Mouse (Mus musculus) neural tube, embryonic 15.5 days (tissue): ENCODE measurements around the gene Smim20. TPM values are rescaled to one million over a fixed set of nuclear protein-coding genes. Genes with fewer than 3 reads are reported as not detected.

Source experiments
- ATAC-seq: fragments of 200-750 bp; cut with Nextera tagmentation; 2 replicates; pipeline ENCODE4 v1.8.0; 2017; ENCODE audit warnings: mild to moderate bottlenecking, moderate TSS enrichment, moderate library complexity; ENCODE audit not compliant: low FRiP score
- H3K27ac ChIP-seq: fragments of 300-500 bp; sonication (generic); replicated peaks from 2 replicates; pipeline ENCODE4 v1.5.1; 2015; ENCODE audit warnings: mild to moderate bottlenecking, inconsistent platforms
- H3K27me3 ChIP-seq: fragments of 300-500 bp; sonication (generic); replicated peaks from 2 replicates; pipeline ENCODE4 v1.6.1; 2015; ENCODE audit warnings: inconsistent platforms
- H3K36me3 ChIP-seq: fragments of 300-500 bp; sonication (generic); 2 replicates; pipeline ENCODE4 v1.6.1; 2015; ENCODE audit warnings: inconsistent platforms
- H3K4me1 ChIP-seq: fragments of 300-500 bp; sonication (generic); 2 replicates; pipeline ENCODE4 v1.6.1; 2015; ENCODE audit warnings: inconsistent platforms
- H3K4me2 ChIP-seq: fragments of 300-500 bp; sonication (generic); 2 replicates; pipeline ENCODE4 v1.6.1; 2015; ENCODE audit warnings: inconsistent platforms, mild to moderate bottlenecking, moderate library complexity
- H3K4me3 ChIP-seq: fragments of 300-500 bp; sonication (generic); replicated peaks from 2 replicates; pipeline ENCODE4 v1.5.1; 2015; ENCODE audit warnings: mild to moderate bottlenecking, inconsistent platforms
- H3K9ac ChIP-seq: fragments of 300-500 bp; sonication (generic); replicated peaks from 2 replicates; pipeline ENCODE4 v1.6.1; 2015; ENCODE audit warnings: mild to moderate bottlenecking, inconsistent platforms
- H3K9me3 ChIP-seq: fragments of 300-500 bp; sonication (generic); replicated peaks from 2 replicates; pipeline ENCODE4 v1.6.1; 2016; ENCODE audit warnings: inconsistent platforms
- WGBS: fragments of 180-500 bp; shearing (Covaris S2); methylation state at CpG from one replicate; pipeline ENCODE4 v1.1.7; 2015; ENCODE audit warnings: mixed read lengths; 5-methylcytosine and 5-hydroxymethylcytosine counted together
- polyA plus RNA-seq: library from polyadenylated mRNA; unstranded; fragments of >200 nt; fragmentation: Nextera tagmentation; extraction: Ambion mirVana; gene quantifications from 2 replicates; pipeline ENCODE4 v1.2.1, GENCODE M21; 2015

Smim20 gene
- polyA plus RNA-seq, 1 experiment from 2014 or later: 86.0 TPM

GRCm38 (mm10) chr5:53243933-53244332, 22.9 kb upstream of the Smim20 start:
- no peak overlapping the region for H3K4me3 ChIP-seq
- no peak overlapping the region for H3K4me2 ChIP-seq
- peaks cover 20% of the 10 kb centered on the region for H3K4me1 ChIP-seq
- no peaks in the 10 kb centered on the region for H3K36me3 ChIP-seq
- no peak for ATAC-seq
- H3K27ac ChIP-seq: no peak overlapping the region
- no peaks in the 10 kb centered on the region for H3K9me3 ChIP-seq
- H3K9ac ChIP-seq: no peak overlapping the region
- WGBS: 75% methylated on average over 10 of the region's 10 CpGs
- no peaks in the 10 kb centered on the region for H3K27me3 ChIP-seq

DNA sequence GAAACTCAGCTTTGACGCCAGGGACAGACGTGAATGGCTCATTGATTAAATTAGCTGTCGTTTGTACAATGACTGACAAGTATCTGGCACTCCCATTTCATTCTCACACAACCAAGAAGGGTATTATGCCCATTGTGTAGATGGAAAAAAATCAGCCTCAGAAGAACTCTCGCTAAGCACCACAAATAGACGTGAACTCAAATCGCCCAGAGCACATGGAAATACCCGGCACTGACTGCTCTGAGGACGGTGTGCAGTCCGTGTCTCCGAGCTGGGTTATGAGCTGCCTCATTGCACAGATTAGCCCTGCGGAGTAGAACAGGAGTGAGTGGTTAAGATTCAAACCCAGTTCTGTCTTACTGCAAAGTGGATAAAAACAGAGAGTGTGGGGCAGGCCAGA, 18.4 kb upstream of the Smim20 start:
- no peak overlapping the region for H3K27ac ChIP-seq
- ATAC-seq: no peak

DNA sequence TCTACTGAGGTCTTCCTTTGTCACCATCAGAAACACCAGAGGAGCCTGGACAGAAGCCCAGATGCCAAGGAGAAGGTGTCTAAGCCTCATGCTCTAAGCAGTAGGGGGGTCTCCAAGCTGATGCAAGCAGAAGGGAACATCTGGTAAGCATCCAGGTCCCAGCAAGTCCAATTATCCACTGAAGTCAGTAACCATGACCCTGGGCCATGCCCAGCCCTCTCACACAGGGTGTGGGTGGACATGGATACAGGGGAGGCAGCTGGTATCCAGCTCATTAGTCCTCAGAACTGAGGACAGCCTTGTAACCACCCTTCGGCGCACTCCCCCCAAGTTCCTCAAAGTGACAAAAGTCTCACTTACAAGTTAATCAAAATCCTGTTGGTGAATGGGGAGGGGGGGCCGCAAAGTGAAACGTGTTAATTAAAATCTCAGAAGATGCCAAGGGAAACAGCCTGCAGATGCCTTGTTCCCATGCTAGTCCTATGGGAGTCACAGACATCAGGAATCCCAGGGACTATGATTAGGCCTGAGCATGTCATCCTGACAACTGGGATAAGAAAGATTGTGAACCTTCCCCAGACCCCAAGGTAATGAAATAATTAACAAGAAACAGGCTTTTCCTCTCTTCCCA, 17.3 kb upstream of the Smim20 start:
- H3K9ac ChIP-seq: no peak overlapping the region
- H3K4me1 ChIP-seq: peaks cover 9% of the 10 kb centered on the region; the same call in 1 of the 2 replicates
- ATAC-seq: no peak
- no peaks in the 10 kb centered on the region for H3K27me3 ChIP-seq
- H3K27ac ChIP-seq: no peak overlapping the region
- no peaks in the 10 kb centered on the region for H3K9me3 ChIP-seq
- 79% methylated on average over 4 of the region's 4 CpGs for WGBS
- no peaks in the 10 kb centered on the region for H3K36me3 ChIP-seq
- H3K4me3 ChIP-seq: no peak overlapping the region
- H3K4me2 ChIP-seq: no peak overlapping the region

More for the DNA sequence above, 18.4 kb upstream of the Smim20 start:
- no peaks in the 10 kb centered on the region for H3K27me3 ChIP-seq
- no peaks in the 10 kb centered on the region for H3K9me3 ChIP-seq
- peaks cover 9% of the 10 kb centered on the region; the same call in 1 of the 2 replicates for H3K4me1 ChIP-seq
- H3K36me3 ChIP-seq: no peaks in the 10 kb centered on the region
- no peak overlapping the region for H3K4me3 ChIP-seq
- no peak overlapping the region for H3K4me2 ChIP-seq
- no peak overlapping the region for H3K9ac ChIP-seq
- WGBS: 27% methylated on average over 11 of the region's 11 CpGs

DNA sequence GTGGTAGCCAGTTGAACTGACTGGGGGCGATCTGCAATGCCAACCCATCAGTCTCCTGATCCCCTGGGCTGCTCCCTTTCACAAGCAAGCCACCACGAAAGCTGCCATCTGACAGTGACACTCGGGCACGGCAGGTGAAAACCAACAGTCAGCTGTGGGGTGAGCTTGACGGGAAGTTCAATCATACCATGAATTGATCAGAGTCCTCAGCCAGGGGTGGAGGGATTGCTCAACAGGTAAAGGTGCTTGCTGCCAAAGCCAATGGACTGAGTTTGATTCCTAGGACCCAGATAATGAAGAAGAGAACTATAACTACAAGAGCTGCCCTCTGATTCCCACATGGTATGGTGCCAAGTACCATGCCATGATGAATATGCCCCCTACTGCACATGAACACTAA, 12.7 kb upstream of the Smim20 start:
- no peak for ATAC-seq
- peaks cover 4% of the 10 kb centered on the region for H3K27me3 ChIP-seq
- no peaks in the 10 kb centered on the region for H3K9me3 ChIP-seq
- WGBS: 82% methylated on average over 5 of the region's 5 CpGs
- H3K4me2 ChIP-seq: no peak overlapping the region
- H3K27ac ChIP-seq: no peak overlapping the region
- H3K4me3 ChIP-seq: no peak overlapping the region
- no peak overlapping the region for H3K9ac ChIP-seq
- H3K4me1 ChIP-seq: peaks cover 15% of the 10 kb centered on the region
- H3K36me3 ChIP-seq: no peaks in the 10 kb centered on the region

- H3K9me3 ChIP-seq: no peaks in the 10 kb centered on the region
- peaks cover 4% of the 10 kb centered on the region for H3K27me3 ChIP-seq
- H3K27ac ChIP-seq: no peak overlapping the region
- H3K4me2 ChIP-seq: no peak overlapping the region
- no peak overlapping the region for H3K4me3 ChIP-seq
- H3K36me3 ChIP-seq: no peaks in the 10 kb centered on the region
- H3K4me1 ChIP-seq: peaks cover 19% of the 10 kb centered on the region
- ATAC-seq: no peak
- 86% methylated on average over 3 of the region's 3 CpGs for WGBS
- H3K9ac ChIP-seq: no peak overlapping the region
These were observed 12.1 kb upstream of the Smim20 start for GRCm38 (mm10) chr5:53254821-53255220.

- H3K4me1 ChIP-seq: peaks cover 22% of the 10 kb centered on the region
- no peaks in the 10 kb centered on the region for H3K36me3 ChIP-seq
- peak overlapping the region; percentile 39 for H3K4me3 ChIP-seq
- peaks cover 4% of the 10 kb centered on the region for H3K27me3 ChIP-seq
- H3K9ac ChIP-seq: peak overlapping the region; percentile 50
- peak overlapping the region; percentile 80 for H3K4me2 ChIP-seq
- H3K27ac ChIP-seq: no peak overlapping the region; the same call in 1 of the 2 replicates
- no peaks in the 10 kb centered on the region for H3K9me3 ChIP-seq
- WGBS: 3% methylated on average over 29 of the region's 29 CpGs
- peak; percentile 57 for ATAC-seq
These were observed 8.7 kb upstream of the Smim20 start for GRCm38 (mm10) chr5:53258038-53258786.

- WGBS: 50% methylated on average over 5 of the region's 5 CpGs
- Histone ChIP-seq H3K9me3 (no peaks in the 10 kb centered on the region), H3K9ac (no peak overlapping the region), H3K27me3 (peaks cover 4% of the 10 kb centered on the region), H3K4me3 (no peak overlapping the region), H3K36me3 (no peaks in the 10 kb centered on the region), H3K27ac (no peak overlapping the region), H3K4me2 (no peak overlapping the region), H3K4me1 (peaks cover 22% of the 10 kb centered on the region)
- ATAC-seq: no peak
These were observed 7.0 kb upstream of the Smim20 start for GRCm38 (mm10) chr5:53259894-53260293.

- ATAC-seq: no peak
- 86% methylated on average over 10 of the region's 10 CpGs for WGBS
- peaks cover 4% of the 10 kb centered on the region for H3K27me3 ChIP-seq
- no peak overlapping the region for H3K9ac ChIP-seq
- no peak overlapping the region for H3K4me2 ChIP-seq
- no peaks in the 10 kb centered on the region for H3K36me3 ChIP-seq
- H3K4me1 ChIP-seq: peaks cover 25% of the 10 kb centered on the region
- H3K27ac ChIP-seq: no peak overlapping the region
- no peak overlapping the region for H3K4me3 ChIP-seq
- H3K9me3 ChIP-seq: no peaks in the 10 kb centered on the region
These were observed 4.9 kb upstream of the Smim20 start for GRCm38 (mm10) chr5:53261999-53262398.

DNA sequence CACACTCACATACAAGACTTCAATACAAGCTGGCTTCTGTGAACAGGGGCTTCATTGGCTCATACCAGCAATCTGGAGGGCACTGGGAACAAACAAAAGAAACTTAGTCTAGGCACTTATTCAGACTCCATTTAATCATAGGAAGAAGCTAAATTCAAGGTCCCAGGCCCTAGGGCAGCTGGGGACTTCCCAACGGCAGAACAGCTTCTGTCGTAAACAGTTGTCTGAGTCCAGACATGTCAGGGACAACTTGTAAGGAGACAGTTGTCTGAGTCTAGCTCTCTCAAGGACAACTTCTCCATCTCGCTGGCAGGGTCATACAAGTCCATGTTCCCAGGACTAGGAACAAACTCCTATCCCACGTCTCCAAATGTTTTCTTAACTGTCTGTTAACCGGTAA, 2.8 kb upstream of the Smim20 start:
- H3K4me2 ChIP-seq: no peak overlapping the region
- H3K27ac ChIP-seq: no peak overlapping the region
- 84% methylated on average over 5 of the region's 5 CpGs for WGBS
- H3K4me1 ChIP-seq: peaks cover 28% of the 10 kb centered on the region
- H3K4me3 ChIP-seq: no peak overlapping the region
- H3K9ac ChIP-seq: no peak overlapping the region
- no peaks in the 10 kb centered on the region for H3K27me3 ChIP-seq
- no peaks in the 10 kb centered on the region for H3K9me3 ChIP-seq
- no peak for ATAC-seq
- no peaks in the 10 kb centered on the region for H3K36me3 ChIP-seq

GRCm38 (mm10) chr5:53265740-53266139, 1.1 kb upstream of the Smim20 start:
- H3K9me3 ChIP-seq: no peaks in the 10 kb centered on the region

GRCm38 (mm10) chr5:53266181-53266580, 702 bp upstream of the Smim20 start:
- Histone ChIP-seq H3K36me3 (no peaks in the 10 kb centered on the region), H3K9ac (no peak overlapping the region), H3K4me2 (peak overlapping the region; percentile 81; the same call in 1 of the 2 replicates), H3K9me3 (no peaks in the 10 kb centered on the region), H3K4me1 (peaks cover 27% of the 10 kb centered on the region), H3K4me3 (no peak overlapping the region), H3K27ac (no peak overlapping the region), H3K27me3 (no peaks in the 10 kb centered on the region)
- ATAC-seq: no peak
- WGBS: 88% methylated on average over 4 of the region's 4 CpGs

More at GRCm38 (mm10) chr5:53265740-53266139, 1.1 kb upstream of the Smim20 start:
- Histone ChIP-seq H3K4me1 (peaks cover 27% of the 10 kb centered on the region), H3K4me2 (no peak overlapping the region), H3K27ac (no peak overlapping the region), H3K4me3 (no peak overlapping the region), H3K36me3 (no peaks in the 10 kb centered on the region), H3K27me3 (no peaks in the 10 kb centered on the region), H3K9ac (no peak overlapping the region)
- no peak for ATAC-seq
- 66% methylated on average over 12 of the region's 12 CpGs for WGBS

GRCm38 (mm10) chr5:53268095-53268692, 1.3 kb downstream of the Smim20 start:
- no peaks in the 10 kb centered on the region for H3K9me3 ChIP-seq

More at GRCm38 (mm10) chr5:53268095-53268692, 1.3 kb downstream of the Smim20 start:
- ATAC-seq: no peak
- H3K27me3 ChIP-seq: no peaks in the 10 kb centered on the region
- no peaks in the 10 kb centered on the region for H3K36me3 ChIP-seq
- H3K4me3 ChIP-seq: peak overlapping the region; percentile 55; the same call in 1 of the 2 replicates
- no peak overlapping the region for H3K9ac ChIP-seq
- 67% methylated on average over 6 of the region's 6 CpGs for WGBS
- peak overlapping the region; percentile 81 for H3K4me2 ChIP-seq
- H3K4me1 ChIP-seq: peaks cover 27% of the 10 kb centered on the region
- peak overlapping the region; percentile 1; the same call in 1 of the 2 replicates for H3K27ac ChIP-seq
